Mouse (Mus musculus) forebrain, embryonic 16.5 days (tissue): ENCODE data around the gene Olfr1245. TPM values are rescaled to one million over a fixed set of nuclear protein-coding genes. Genes with fewer than 3 reads are reported as not detected.

Experiments
- polyA plus RNA-seq: library from polyadenylated mRNA; unstranded; fragments of >200 nt; fragmentation: Nextera tagmentation; extraction: Ambion mirVana; gene quantifications from 2 replicates; pipeline ENCODE4 v1.2.1, GENCODE M21; 2015

Gene Olfr1245
- polyA plus RNA-seq, 1 experiment from 2014 or later = not detected

Other genes starting within 250 kb of the Olfr1245 start
- not detected in 2 replicates for gene Olfr1232, start 248.8 kb downstream of the Olfr1245 start, polyA plus RNA-seq
- gene Olfr1233, start 236.0 kb downstream of the Olfr1245 start, polyA plus RNA-seq = not detected in 2 replicates
- not detected in 2 replicates for gene Olfr1234, start 213.6 kb downstream of the Olfr1245 start, polyA plus RNA-seq
- not detected in 2 replicates for gene Olfr1238, start 168.8 kb downstream of the Olfr1245 start, polyA plus RNA-seq
- gene Olfr1239, start 158.0 kb downstream of the Olfr1245 start, polyA plus RNA-seq = not detected in 2 replicates
- not detected in 2 replicates for gene Olfr1240, start 135.4 kb downstream of the Olfr1245 start, polyA plus RNA-seq
- not detected in 2 replicates for gene Olfr1241, start 91.3 kb downstream of the Olfr1245 start, polyA plus RNA-seq
- not detected in 2 replicates for gene Olfr1242, start 80.1 kb downstream of the Olfr1245 start, polyA plus RNA-seq
- gene Olfr1243, start 47.0 kb downstream of the Olfr1245 start, polyA plus RNA-seq = not detected in 2 replicates
- gene Olfr1246, start 14.7 kb upstream of the Olfr1245 start, polyA plus RNA-seq = not detected in 2 replicates
- gene Olfr1247, start 35.7 kb upstream of the Olfr1245 start, polyA plus RNA-seq = not detected in 2 replicates
- not detected in 2 replicates for gene Olfr1248, start 39.8 kb upstream of the Olfr1245 start, polyA plus RNA-seq
- not detected in 2 replicates for gene Olfr1249, start 56.5 kb upstream of the Olfr1245 start, polyA plus RNA-seq
- gene Olfr1250, start 83.0 kb upstream of the Olfr1245 start, polyA plus RNA-seq = not detected in 2 replicates
- gene Olfr1251, start 93.5 kb upstream of the Olfr1245 start, polyA plus RNA-seq = not detected in 2 replicates
- gene Olfr1252, start 146.6 kb upstream of the Olfr1245 start, polyA plus RNA-seq = not detected in 2 replicates
- not detected in 2 replicates for gene Olfr1253, start 178.6 kb upstream of the Olfr1245 start, polyA plus RNA-seq
- gene Olfr1254, start 215.2 kb upstream of the Olfr1245 start, polyA plus RNA-seq = not detected in 2 replicates
- gene Olfr1255, start 233.6 kb upstream of the Olfr1245 start, polyA plus RNA-seq = not detected in 2 replicates